Mouse (Mus musculus) monocyte, adult 5-6 weeks (primary cell): ENCODE results near the gene Cnga4. TPM values are rescaled to one million over a fixed set of nuclear protein-coding genes. Genes with fewer than 3 reads are reported as not detected.

Source experiments
- total RNA-seq: library from RNA; stranded (forward); fragments of 200-1000, 200-491, 200-594 nt; gene quantifications from 3 replicates; pipeline ENCODE4 v1.2.3, GENCODE M21; 2017

Cnga4 gene
- total RNA-seq, 1 experiment from 2014 or later: not detected

Other genes with a start within 250 kb of the Cnga4 start
- not detected in 3 replicates for gene Olfr684, start 240.9 kb upstream of the Cnga4 start, total RNA-seq
- gene Olfr685, start 218.6 kb upstream of the Cnga4 start, total RNA-seq: not detected in 3 replicates
- gene Olfr686, start 197.1 kb upstream of the Cnga4 start, total RNA-seq: not detected in 3 replicates
- gene Olfr688, start 116.5 kb upstream of the Cnga4 start, total RNA-seq: not detected in 3 replicates
- not detected in 3 replicates for gene Olfr689, start 93.4 kb upstream of the Cnga4 start, total RNA-seq
- gene Olfr690, start 70.5 kb upstream of the Cnga4 start, total RNA-seq: 0.39 TPM in 1 of 3 replicates, not detected in the others
- not detected in 3 replicates for gene Olfr691, start 62.3 kb upstream of the Cnga4 start, total RNA-seq
- gene Olfr692, start 36.3 kb upstream of the Cnga4 start, total RNA-seq: not detected in 3 replicates
- gene Gm5901, start 29.5 kb upstream of the Cnga4 start, total RNA-seq: not detected in 3 replicates
- gene Fam160a2, start 4.5 kb upstream of the Cnga4 start, total RNA-seq: 11.8 to 20.1 TPM (median 19.5 TPM) in 3 replicates
- not detected in 3 replicates for gene Cckbr, start 21.2 kb downstream of the Cnga4 start, total RNA-seq
- gene Cavin3, start 77.7 kb downstream of the Cnga4 start, total RNA-seq: not detected in 3 replicates
- gene Smpd1, start 149.8 kb downstream of the Cnga4 start, total RNA-seq: 20.2 to 29.2 TPM (median 28.0 TPM) in 3 replicates
- gene Apbb1, start 177.1 kb downstream of the Cnga4 start, total RNA-seq: 6.0 to 25.3 TPM (median 10.9 TPM) in 3 replicates
- gene Hpx, start 195.6 kb downstream of the Cnga4 start, total RNA-seq: not detected in 3 replicates
- 4.9 to 26.3 TPM (median 23.4 TPM) in 3 replicates for gene Trim3, start 229.0 kb downstream of the Cnga4 start, total RNA-seq
- gene Timm10b, start 235.5 kb downstream of the Cnga4 start, total RNA-seq: 57.4 to 73.7 TPM (median 68.2 TPM) in 3 replicates
- gene Arfip2, start 235.8 kb downstream of the Cnga4 start, total RNA-seq: 35.1 to 41.9 TPM (median 38.1 TPM) in 3 replicates
- 1.5 to 7.3 TPM (median 2.1 TPM) in 3 replicates for gene Gm45799, start 236.0 kb downstream of the Cnga4 start, total RNA-seq
- 1.6 to 6.3 TPM (median 5.8 TPM) in 3 replicates for gene Dnhd1, start 246.3 kb downstream of the Cnga4 start, total RNA-seq